Mouse (Mus musculus): ENCODE measurements around the gene Gm7324.
"Not testable (repeated sequence)": the region's sequence is repeated elsewhere in the genome, so short reads cannot be mapped to it uniquely, and the experiment has no call there.

Gm7324 gene

DNA sequence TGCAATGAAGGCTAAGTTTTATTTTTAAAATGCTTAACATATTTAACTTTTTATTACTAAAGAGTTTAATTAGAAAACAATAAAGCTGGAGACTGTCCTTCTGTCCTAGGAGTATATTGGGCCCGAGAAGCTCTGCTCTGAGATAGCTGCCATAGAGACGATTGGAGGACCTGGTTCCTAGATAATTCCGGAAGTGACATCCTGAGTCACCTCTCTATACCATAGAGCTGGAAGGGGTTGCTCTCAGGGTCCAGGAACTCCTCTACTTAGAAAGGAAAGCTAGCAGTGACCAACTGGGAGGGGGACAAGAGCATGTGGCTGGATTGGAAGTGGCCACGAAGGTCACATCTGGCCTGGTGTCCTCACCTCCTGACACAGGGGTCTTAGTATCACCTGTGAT lies at the start of gene Gm7324:
Gene Gm7324 (plus strand): TSS at position 208 of the 400 bp plus-strand sequence.
- DNase-seq: not testable (repeated sequence)

DNA sequence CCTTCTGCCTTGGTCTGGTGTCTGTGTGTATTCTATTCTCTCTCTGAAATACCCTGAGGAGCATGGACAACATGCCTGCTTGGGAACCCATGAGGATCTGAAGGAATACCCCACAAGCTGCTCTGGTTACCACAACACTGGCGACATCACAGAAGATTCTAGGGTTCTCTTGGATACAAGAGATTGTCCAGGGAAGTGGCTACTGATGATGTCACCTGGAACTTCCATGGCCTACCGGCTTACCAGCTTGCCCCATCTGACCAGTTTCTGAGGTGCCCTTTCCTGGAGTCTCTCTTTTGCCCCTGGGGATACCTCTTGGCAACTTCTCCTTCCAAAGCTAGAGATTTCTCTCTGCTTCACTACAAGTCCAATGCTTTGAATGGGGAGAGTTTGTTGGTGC lies 20.5 kb upstream of the Gm7324 start, which contains the start of gene Gm8165:
Gene Gm8165 (minus strand): TSS at position 101 of the 400 bp plus-strand sequence.
- DNase-seq: not testable (repeated sequence)

DNA sequence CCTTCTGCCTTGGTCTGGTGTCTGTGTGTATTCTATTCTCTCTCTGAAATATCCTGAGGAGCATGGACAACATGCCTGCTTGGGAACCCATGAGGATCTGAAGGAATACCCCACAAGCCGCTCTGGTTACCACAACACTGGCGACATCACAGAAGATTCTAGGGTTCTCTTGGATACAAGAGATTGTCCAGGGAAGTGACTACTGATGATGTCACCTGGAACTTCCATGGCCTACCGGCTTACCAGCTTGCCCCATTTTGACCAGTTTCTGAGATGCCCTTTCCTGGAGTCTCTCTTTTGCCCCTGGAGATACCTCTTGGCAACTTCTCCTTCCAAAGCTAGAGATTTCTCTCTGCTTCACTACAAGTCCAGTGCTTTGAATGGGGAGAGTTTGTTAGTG lies 29.8 kb downstream of the Gm7324 start, which contains the start of gene Gm16506:
Gene Gm16506 (minus strand): TSS at position 101 of the 400 bp plus-strand sequence.
- DNase-seq: not testable (repeated sequence)

DNA sequence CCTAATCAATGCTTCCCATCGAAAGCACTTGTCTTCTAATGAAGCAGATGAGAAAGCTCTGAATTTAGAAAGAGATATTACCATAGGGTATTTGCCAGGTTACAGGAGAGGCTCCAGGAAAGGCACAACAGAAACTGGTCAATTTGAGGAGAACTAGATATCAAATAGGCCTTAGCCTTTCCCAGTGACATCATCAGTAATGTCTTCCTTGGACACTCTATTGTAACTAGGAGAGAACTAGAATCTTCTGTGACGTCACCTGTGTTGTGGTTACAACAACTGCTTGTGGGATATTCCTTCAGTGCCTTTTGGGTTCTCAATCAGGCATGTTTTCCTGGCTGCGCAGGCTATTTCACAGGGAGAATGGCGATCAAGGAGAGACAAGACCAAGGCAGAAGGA lies 49.9 kb downstream of the Gm7324 start, which contains the start of gene Gm6526:
Gene Gm6526 (plus strand): TSS at position 301 of the 400 bp plus-strand sequence.
- not testable (repeated sequence) for DNase-seq

Measured in thymus, adult 18-20 months (tissue).